Mouse (Mus musculus): Measurements from ENCODE around the gene Mrpl51. TPM values are rescaled to one million over a fixed set of nuclear protein-coding genes. Genes with fewer than 3 reads are reported as not detected.

Gene Mrpl51
- 220 and 238 TPM in 2 replicates for polyA plus RNA-seq (2015; fragmentation: Nextera tagmentation; extraction: Ambion mirVana)

GRCm38 (mm10) chr6:125191332-125192015 lies at the start of gene Mrpl51, which contains the start of gene Ncapd2:
Gene Mrpl51 (plus strand): TSS chr6:125191801.
Gene Ncapd2 (minus strand): TSS chr6:125191701.
- Histone ChIP-seq H3K36me3 (peaks cover 61% of the 10 kb centered on the region), H3K4me3 (replicated peaks) (peak within 1 kb of the TSS; percentile 65), H3K27ac (peak within 1 kb of the TSS; percentile 100), H3K9me3 (replicated peaks) (no peaks in the 10 kb centered on the region), H3K4me1 (peaks cover 26% of the 10 kb centered on the region), H3K27me3 (no peaks in the 10 kb centered on the region), H3K9ac (peak within 1 kb of the TSS; percentile 76), H3K4me2 (peak within 1 kb of the TSS; percentile 71)
- peak; percentile 97 for ATAC-seq (replicated peaks; ENCODE audit: low FRiP score)
- under 1% methylated on average over 54 of the region's 54 CpGs for WGBS

GRCm38 (mm10) chr6:125142436-125142835 lies 49.2 kb upstream of the Mrpl51 start:
- Histone ChIP-seq H3K9ac (no peak overlapping the region), H3K27ac (no peak overlapping the region), H3K9me3 (replicated peaks) (no peaks in the 10 kb centered on the region), H3K4me2 (no peak overlapping the region), H3K36me3 (peaks cover 72% of the 10 kb centered on the region), H3K27me3 (no peaks in the 10 kb centered on the region), H3K4me3 (replicated peaks) (no peak overlapping the region), H3K4me1 (peaks cover 37% of the 10 kb centered on the region)
- 92% methylated on average over 8 of the region's 8 CpGs for WGBS
- no peak for ATAC-seq (replicated peaks; ENCODE audit: low FRiP score)

GRCm38 (mm10) chr6:125143128-125143527 lies 48.5 kb upstream of the Mrpl51 start:
- peaks cover 65% of the 10 kb centered on the region for H3K36me3 ChIP-seq
- H3K4me2 ChIP-seq, result no peak overlapping the region
- no peak overlapping the region for H3K27ac ChIP-seq
- 76% methylated on average over 3 of the region's 3 CpGs for WGBS
- no peak overlapping the region for H3K4me3 ChIP-seq (replicated peaks)
- H3K4me1 ChIP-seq, result peaks cover 44% of the 10 kb centered on the region
- H3K9ac ChIP-seq, result no peak overlapping the region
- no peak for ATAC-seq (replicated peaks; ENCODE audit: low FRiP score)
- H3K9me3 ChIP-seq (replicated peaks), result no peaks in the 10 kb centered on the region
- H3K27me3 ChIP-seq, result no peaks in the 10 kb centered on the region

GRCm38 (mm10) chr6:125143904-125144303 lies 47.7 kb upstream of the Mrpl51 start:
- H3K9me3 ChIP-seq (replicated peaks), result no peaks in the 10 kb centered on the region
- peaks cover 58% of the 10 kb centered on the region for H3K36me3 ChIP-seq
- WGBS, result 80% methylated on average over 9 of the region's 9 CpGs

GRCm38 (mm10) chr6:125145001-125145400 lies 46.6 kb upstream of the Mrpl51 start, which contains the start of gene Iffo1:
Gene Iffo1 (plus strand): TSS chr6:125145241.
- Histone ChIP-seq H3K36me3 (peaks cover 47% of the 10 kb centered on the region), H3K4me3 (replicated peaks) (peak within 1 kb of the TSS; percentile 55), H3K4me1 (peaks cover 61% of the 10 kb centered on the region), H3K27ac (peak within 1 kb of the TSS; percentile 84), H3K27me3 (no peaks in the 10 kb centered on the region), H3K4me2 (peak within 1 kb of the TSS; percentile 76), H3K9ac (peak within 1 kb of the TSS; percentile 55), H3K9me3 (replicated peaks) (no peaks in the 10 kb centered on the region)
- ATAC-seq (replicated peaks; ENCODE audit: low FRiP score), result peak; percentile 89
- under 1% methylated on average over 16 of the region's 16 CpGs for WGBS

More at GRCm38 (mm10) chr6:125143904-125144303, 47.7 kb upstream of the Mrpl51 start:
- Histone ChIP-seq H3K27me3 (no peaks in the 10 kb centered on the region), H3K27ac (0 out of 2 replicates have a peak overlapping the region, but pooled peaks have one; percentile 84), H3K4me1 (peaks cover 52% of the 10 kb centered on the region), H3K9ac (no peak overlapping the region), H3K4me3 (replicated peaks) (no peak overlapping the region), H3K4me2 (no peak overlapping the region)
- no peak for ATAC-seq (replicated peaks; ENCODE audit: low FRiP score)

- peak overlapping the region; percentile 55 for H3K4me3 ChIP-seq (replicated peaks)
- H3K27me3 ChIP-seq, result no peaks in the 10 kb centered on the region
- no peaks in the 10 kb centered on the region for H3K9me3 ChIP-seq (replicated peaks)
- H3K27ac ChIP-seq, result peak overlapping the region; percentile 84
- peak overlapping the region; percentile 76 for H3K4me2 ChIP-seq
- H3K36me3 ChIP-seq, result peaks cover 41% of the 10 kb centered on the region
- 2% methylated on average over 35 of the region's 35 CpGs for WGBS
- peak overlapping the region; percentile 55 for H3K9ac ChIP-seq
- H3K4me1 ChIP-seq, result peaks cover 61% of the 10 kb centered on the region
- peak; percentile 37 for ATAC-seq (replicated peaks; ENCODE audit: low FRiP score)
These were observed 46.1 kb upstream of the Mrpl51 start for GRCm38 (mm10) chr6:125145479-125145951.

GRCm38 (mm10) chr6:125146148-125146547 lies 45.5 kb upstream of the Mrpl51 start:
- Histone ChIP-seq H3K4me3 (replicated peaks) (peak overlapping the region; percentile 55), H3K9ac (peak overlapping the region; percentile 55; the same call in 1 of the 2 replicates), H3K27me3 (no peaks in the 10 kb centered on the region), H3K36me3 (peaks cover 37% of the 10 kb centered on the region), H3K27ac (peak overlapping the region; percentile 84; the same call in 1 of the 2 replicates), H3K4me2 (peak overlapping the region; percentile 76), H3K4me1 (peaks cover 61% of the 10 kb centered on the region), H3K9me3 (replicated peaks) (no peaks in the 10 kb centered on the region)
- WGBS, result 45% methylated on average over 7 of the region's 7 CpGs
- no peak for ATAC-seq (replicated peaks; ENCODE audit: low FRiP score)

GRCm38 (mm10) chr6:125146797-125147196 lies 44.8 kb upstream of the Mrpl51 start:
- Histone ChIP-seq H3K4me1 (peaks cover 61% of the 10 kb centered on the region), H3K27ac (peak overlapping the region; percentile 79), H3K27me3 (no peaks in the 10 kb centered on the region), H3K9me3 (replicated peaks) (no peaks in the 10 kb centered on the region), H3K4me3 (replicated peaks) (peak overlapping the region; percentile 55; the same call in 1 of the 2 replicates), H3K4me2 (peak overlapping the region; percentile 76), H3K9ac (no peak overlapping the region), H3K36me3 (peaks cover 35% of the 10 kb centered on the region)
- 65% methylated on average over 4 of the region's 4 CpGs for WGBS
- ATAC-seq (replicated peaks; ENCODE audit: low FRiP score), result no peak

GRCm38 (mm10) chr6:125147329-125147728 lies 44.3 kb upstream of the Mrpl51 start:
- peaks cover 32% of the 10 kb centered on the region for H3K36me3 ChIP-seq
- no peaks in the 10 kb centered on the region for H3K27me3 ChIP-seq
- peaks cover 61% of the 10 kb centered on the region for H3K4me1 ChIP-seq
- H3K4me3 ChIP-seq (replicated peaks), result no peak overlapping the region; the same call in 1 of the 2 replicates
- H3K9ac ChIP-seq, result no peak overlapping the region
- peak overlapping the region; percentile 76 for H3K4me2 ChIP-seq
- H3K27ac ChIP-seq, result peak overlapping the region; percentile 79
- no peak; the same call in 1 of the 2 replicates for ATAC-seq (replicated peaks; ENCODE audit: low FRiP score)
- 38% methylated on average over 10 of the region's 10 CpGs for WGBS
- H3K9me3 ChIP-seq (replicated peaks), result no peaks in the 10 kb centered on the region

- ATAC-seq (replicated peaks; ENCODE audit: low FRiP score), result peak; percentile 19
- WGBS, result 38% methylated on average over 18 of the region's 18 CpGs
- Histone ChIP-seq H3K27ac (peak overlapping the region; percentile 79), H3K4me3 (replicated peaks) (peak overlapping the region; percentile 19), H3K36me3 (peaks cover 29% of the 10 kb centered on the region), H3K4me2 (peak overlapping the region; percentile 42), H3K27me3 (no peaks in the 10 kb centered on the region), H3K4me1 (peaks cover 69% of the 10 kb centered on the region), H3K9ac (0 out of 2 replicates have a peak overlapping the region, but pooled peaks have one; percentile 11), H3K9me3 (replicated peaks) (no peaks in the 10 kb centered on the region)
These were observed 43.2 kb upstream of the Mrpl51 start for GRCm38 (mm10) chr6:125148251-125148925.

- 0 out of 2 replicates have a peak, but pooled peaks have one; percentile 6 for ATAC-seq (replicated peaks; ENCODE audit: low FRiP score)
- Histone ChIP-seq H3K4me2 (peak overlapping the region; percentile 42), H3K36me3 (peaks cover 23% of the 10 kb centered on the region), H3K9ac (peak overlapping the region; percentile 12; the same call in 1 of the 2 replicates), H3K4me1 (peaks cover 65% of the 10 kb centered on the region), H3K27me3 (no peaks in the 10 kb centered on the region), H3K9me3 (replicated peaks) (no peaks in the 10 kb centered on the region), H3K27ac (peak overlapping the region; percentile 79), H3K4me3 (replicated peaks) (no peak overlapping the region)
- 52% methylated on average over 16 of the region's 16 CpGs for WGBS
These were observed 42.6 kb upstream of the Mrpl51 start for GRCm38 (mm10) chr6:125148926-125149568.

All from kidney, embryonic 15.5 days (tissue).